Mouse (Mus musculus): ENCODE results near the gene Zfp618. TPM values are rescaled to one million over a fixed set of nuclear protein-coding genes. Genes with fewer than 3 reads are reported as not detected.

Gene Zfp618
- polyA plus RNA-seq, 1 experiment from 2014 or later = 27.3 TPM

DNA sequence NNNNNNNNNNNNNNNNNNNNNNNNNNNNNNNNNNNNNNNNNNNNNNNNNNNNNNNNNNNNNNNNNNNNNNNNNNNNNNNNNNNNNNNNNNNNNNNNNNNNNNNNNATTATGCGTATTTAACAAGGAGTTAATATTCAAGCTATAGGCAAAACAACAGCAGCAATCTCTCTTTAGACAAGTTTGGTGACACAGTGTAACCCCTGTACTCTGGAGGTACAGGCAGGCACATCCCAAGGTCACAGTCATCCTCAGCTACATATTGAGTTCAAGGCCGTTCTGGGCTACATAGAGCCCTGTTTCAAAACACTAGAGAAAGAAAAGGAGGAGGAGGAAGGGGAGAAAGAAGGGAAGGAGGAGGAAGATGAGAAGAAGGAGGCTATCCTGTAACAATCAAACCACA, 16.2 kb downstream of the Zfp618 start:
- H3K36me3 ChIP-seq (replicated peaks; ENCODE audit: control insufficient read depth, insufficient read depth, low read depth, low read length) = no peaks in the 10 kb centered on the region
- WGBS = 87% methylated on average over 2 of the region's 2 CpGs
- H3K27ac ChIP-seq (replicated peaks; ENCODE audit: low read depth, low read length) = no peak overlapping the region
- H3K9me3 ChIP-seq (replicated peaks; ENCODE audit: control insufficient read depth, low read length) = no peaks in the 10 kb centered on the region
- no peak for ATAC-seq (replicated peaks; ENCODE audit: insufficient number of reproducible peaks, low FRiP score, low TSS enrichment, low read depth)
- no peaks in the 10 kb centered on the region for H3K27me3 ChIP-seq (ENCODE audit: control insufficient read depth, insufficient read depth, low read length)
- no peaks in the 10 kb centered on the region for H3K4me1 ChIP-seq (ENCODE audit: control insufficient read depth, insufficient read depth, low read length)
- H3K4me3 ChIP-seq (ENCODE audit: low read depth, low read length) = no peak overlapping the region
- H3K9ac ChIP-seq (replicated peaks; ENCODE audit: low read length) = no peak overlapping the region
- no peak overlapping the region for H3K4me2 ChIP-seq (ENCODE audit: low read depth, low read length)
- no peak for DNase-seq (ENCODE audit: low spot score)

DNA sequence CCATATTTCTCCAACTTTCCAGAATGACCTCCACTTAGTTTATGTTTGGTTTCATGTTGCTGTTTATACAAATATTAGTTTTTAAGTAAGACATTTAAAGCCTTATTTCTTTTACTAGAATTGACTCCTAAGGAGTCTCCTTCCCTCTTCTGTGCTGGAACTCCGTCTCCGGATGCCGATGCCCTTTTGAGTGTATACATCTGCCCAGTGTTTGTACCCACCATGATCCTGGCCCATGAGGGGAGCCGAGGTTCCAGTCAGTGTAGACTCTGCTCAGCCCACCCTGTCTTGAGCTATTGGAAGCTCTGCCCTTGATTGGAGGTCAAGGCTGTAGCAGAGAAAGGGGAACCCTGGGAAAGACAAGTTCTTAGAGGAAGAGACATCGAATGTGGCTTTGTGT, 18.2 kb downstream of the Zfp618 start:
- ATAC-seq (replicated peaks; ENCODE audit: insufficient number of reproducible peaks, low FRiP score, low TSS enrichment, low read depth) (no peak), DNase-seq (ENCODE audit: low spot score) (no peak)
- no peak overlapping the region for H3K9ac ChIP-seq (replicated peaks; ENCODE audit: low read length)
- H3K9me3 ChIP-seq (replicated peaks; ENCODE audit: control insufficient read depth, low read length) = no peaks in the 10 kb centered on the region
- no peaks in the 10 kb centered on the region for H3K36me3 ChIP-seq (replicated peaks; ENCODE audit: control insufficient read depth, insufficient read depth, low read depth, low read length)
- no peak overlapping the region for H3K4me2 ChIP-seq (ENCODE audit: low read depth, low read length)
- WGBS = 95% methylated on average over 5 of the region's 5 CpGs
- H3K4me3 ChIP-seq (ENCODE audit: low read depth, low read length) = no peak overlapping the region
- no peak overlapping the region for H3K27ac ChIP-seq (replicated peaks; ENCODE audit: low read depth, low read length)
- no peaks in the 10 kb centered on the region for H3K27me3 ChIP-seq (ENCODE audit: control insufficient read depth, insufficient read depth, low read length)
- no peaks in the 10 kb centered on the region for H3K4me1 ChIP-seq (ENCODE audit: control insufficient read depth, insufficient read depth, low read length)

DNA sequence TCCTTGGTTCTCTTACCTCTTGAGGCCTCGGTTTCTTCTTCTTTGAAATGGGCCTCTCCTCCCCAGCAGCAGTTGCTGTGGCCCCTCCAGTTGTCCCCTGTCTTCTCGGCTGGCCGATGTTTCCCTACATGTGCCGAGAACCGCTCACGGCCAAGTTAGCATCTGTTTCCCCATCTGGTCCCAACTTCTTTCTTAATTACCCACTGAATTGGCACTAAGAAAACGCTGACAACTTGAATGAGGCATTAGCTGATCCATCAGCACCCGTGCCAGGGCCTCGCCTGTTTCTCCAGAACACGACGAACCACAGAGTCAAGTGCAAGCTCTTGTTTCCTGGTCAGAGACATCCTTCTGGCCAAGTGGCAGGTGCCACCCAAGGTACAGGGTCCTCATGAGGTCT, 26.0 kb downstream of the Zfp618 start:
- Histone ChIP-seq H3K36me3 (replicated peaks; ENCODE audit: control insufficient read depth, insufficient read depth, low read depth, low read length) (no peaks in the 10 kb centered on the region; the same call in 1 of the 2 replicates), H3K9ac (replicated peaks; ENCODE audit: low read length) (no peak overlapping the region), H3K27ac (replicated peaks; ENCODE audit: low read depth, low read length) (no peak overlapping the region), H3K4me2 (ENCODE audit: low read depth, low read length) (no peak overlapping the region), H3K9me3 (replicated peaks; ENCODE audit: control insufficient read depth, low read length) (no peaks in the 10 kb centered on the region), H3K4me1 (ENCODE audit: control insufficient read depth, insufficient read depth, low read length) (no peaks in the 10 kb centered on the region), H3K27me3 (ENCODE audit: control insufficient read depth, insufficient read depth, low read length) (no peaks in the 10 kb centered on the region), H3K4me3 (ENCODE audit: low read depth, low read length) (no peak overlapping the region)
- ATAC-seq (replicated peaks; ENCODE audit: insufficient number of reproducible peaks, low FRiP score, low TSS enrichment, low read depth) (no peak), DNase-seq (ENCODE audit: low spot score) (no peak)
- 87% methylated on average over 11 of the region's 11 CpGs for WGBS

DNA sequence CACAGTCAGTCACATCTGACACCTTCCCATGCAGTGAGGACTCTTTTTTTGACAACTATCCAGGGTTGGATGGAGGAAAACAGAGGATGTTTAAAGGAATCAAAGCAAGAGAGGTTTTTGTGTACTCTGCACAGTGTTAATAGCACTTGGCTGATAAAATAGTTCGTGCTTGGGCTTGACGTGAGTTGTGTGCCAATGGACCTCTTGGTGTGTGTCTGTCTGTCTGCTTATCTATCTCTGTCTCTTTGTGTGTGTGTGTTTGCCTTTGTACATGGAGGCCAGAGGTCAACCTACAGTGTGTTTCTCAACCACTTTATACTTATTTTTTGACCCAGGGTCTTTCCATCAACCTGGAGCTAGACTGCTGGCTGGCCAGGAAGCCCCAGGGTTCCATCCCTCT, 27.8 kb downstream of the Zfp618 start:
- Histone ChIP-seq H3K9ac (replicated peaks; ENCODE audit: low read length) (no peak overlapping the region), H3K4me1 (ENCODE audit: control insufficient read depth, insufficient read depth, low read length) (no peaks in the 10 kb centered on the region), H3K36me3 (replicated peaks; ENCODE audit: control insufficient read depth, insufficient read depth, low read depth, low read length) (no peaks in the 10 kb centered on the region; the same call in 1 of the 2 replicates), H3K27ac (replicated peaks; ENCODE audit: low read depth, low read length) (no peak overlapping the region), H3K27me3 (ENCODE audit: control insufficient read depth, insufficient read depth, low read length) (no peaks in the 10 kb centered on the region), H3K4me2 (ENCODE audit: low read depth, low read length) (no peak overlapping the region), H3K9me3 (replicated peaks; ENCODE audit: control insufficient read depth, low read length) (no peaks in the 10 kb centered on the region), H3K4me3 (ENCODE audit: low read depth, low read length) (no peak overlapping the region)
- no peak for DNase-seq (ENCODE audit: low spot score)
- WGBS = 84% methylated on average over 2 of the region's 2 CpGs
- ATAC-seq (replicated peaks; ENCODE audit: insufficient number of reproducible peaks, low FRiP score, low TSS enrichment, low read depth) = no peak

DNA sequence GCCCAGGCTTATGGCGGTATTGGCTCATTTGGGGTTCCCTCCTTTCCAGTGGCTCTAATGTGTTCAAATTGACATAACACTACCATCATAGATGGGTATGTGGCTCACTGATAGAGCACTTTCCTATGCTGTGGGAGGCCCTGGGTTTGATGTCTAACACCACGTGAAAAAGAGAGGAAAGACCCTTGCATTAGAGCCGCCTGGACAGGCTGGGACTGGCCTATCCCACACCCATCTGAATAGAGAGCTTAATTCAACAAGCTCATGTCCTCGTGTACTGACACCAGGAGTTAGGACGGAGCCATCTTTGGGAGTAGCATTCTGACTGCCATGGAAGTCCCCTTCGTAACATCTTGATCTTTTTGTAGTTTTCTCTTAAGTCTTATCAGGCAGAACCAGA, 32.2 kb downstream of the Zfp618 start:
- H3K4me3 ChIP-seq (ENCODE audit: low read depth, low read length) = no peak overlapping the region
- H3K4me1 ChIP-seq (ENCODE audit: control insufficient read depth, insufficient read depth, low read length) = no peaks in the 10 kb centered on the region

DNA sequence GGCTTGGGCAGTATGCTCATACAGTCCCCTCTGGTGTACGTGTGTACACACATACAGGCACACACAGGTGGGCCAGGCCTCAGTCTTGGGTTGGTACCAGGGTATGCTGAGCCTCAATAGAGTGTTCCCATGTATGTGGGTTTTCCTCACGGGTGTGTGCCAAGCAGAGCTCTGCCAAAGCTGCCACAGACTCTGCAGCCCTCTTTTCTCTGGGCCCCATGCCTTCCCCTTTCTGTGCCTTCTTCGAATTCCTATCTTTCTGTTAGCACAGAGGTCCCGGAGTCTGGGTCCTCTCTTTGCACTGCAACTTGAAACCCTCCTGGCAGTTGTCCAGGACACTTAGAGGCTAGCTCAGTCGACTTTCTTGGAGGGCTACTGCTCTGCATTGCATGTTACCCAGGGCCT, 33.1 kb downstream of the Zfp618 start:
- DNase-seq (ENCODE audit: low spot score) (peak; percentile 60), ATAC-seq (replicated peaks; ENCODE audit: insufficient number of reproducible peaks, low FRiP score, low TSS enrichment, low read depth) (peak; percentile 24; the same call in 1 of the 2 replicates)
- H3K9ac ChIP-seq (replicated peaks; ENCODE audit: low read length) = no peak overlapping the region
- H3K4me3 ChIP-seq (ENCODE audit: low read depth, low read length) = no peak overlapping the region
- no peaks in the 10 kb centered on the region for H3K9me3 ChIP-seq (replicated peaks; ENCODE audit: control insufficient read depth, low read length)
- H3K27me3 ChIP-seq (ENCODE audit: control insufficient read depth, insufficient read depth, low read length) = no peaks in the 10 kb centered on the region
- WGBS = 55% methylated on average over 5 of the region's 5 CpGs
- H3K4me1 ChIP-seq (ENCODE audit: control insufficient read depth, insufficient read depth, low read length) = no peaks in the 10 kb centered on the region
- H3K27ac ChIP-seq (replicated peaks; ENCODE audit: low read depth, low read length) = no peak overlapping the region
- no peaks in the 10 kb centered on the region; the same call in 1 of the 2 replicates for H3K36me3 ChIP-seq (replicated peaks; ENCODE audit: control insufficient read depth, insufficient read depth, low read depth, low read length)
- no peak overlapping the region for H3K4me2 ChIP-seq (ENCODE audit: low read depth, low read length)

More for the DNA sequence above, 32.2 kb downstream of the Zfp618 start:
- ATAC-seq (replicated peaks; ENCODE audit: insufficient number of reproducible peaks, low FRiP score, low TSS enrichment, low read depth) = no peak
- no peaks in the 10 kb centered on the region for H3K27me3 ChIP-seq (ENCODE audit: control insufficient read depth, insufficient read depth, low read length)
- DNase-seq (ENCODE audit: low spot score) = no peak
- no peak overlapping the region for H3K4me2 ChIP-seq (ENCODE audit: low read depth, low read length)
- no peaks in the 10 kb centered on the region for H3K9me3 ChIP-seq (replicated peaks; ENCODE audit: control insufficient read depth, low read length)
- H3K36me3 ChIP-seq (replicated peaks; ENCODE audit: control insufficient read depth, insufficient read depth, low read depth, low read length) = no peaks in the 10 kb centered on the region; the same call in 1 of the 2 replicates
- H3K27ac ChIP-seq (replicated peaks; ENCODE audit: low read depth, low read length) = no peak overlapping the region
- WGBS = 88% methylated on average over 6 of the region's 6 CpGs
- H3K9ac ChIP-seq (replicated peaks; ENCODE audit: low read length) = no peak overlapping the region

DNA sequence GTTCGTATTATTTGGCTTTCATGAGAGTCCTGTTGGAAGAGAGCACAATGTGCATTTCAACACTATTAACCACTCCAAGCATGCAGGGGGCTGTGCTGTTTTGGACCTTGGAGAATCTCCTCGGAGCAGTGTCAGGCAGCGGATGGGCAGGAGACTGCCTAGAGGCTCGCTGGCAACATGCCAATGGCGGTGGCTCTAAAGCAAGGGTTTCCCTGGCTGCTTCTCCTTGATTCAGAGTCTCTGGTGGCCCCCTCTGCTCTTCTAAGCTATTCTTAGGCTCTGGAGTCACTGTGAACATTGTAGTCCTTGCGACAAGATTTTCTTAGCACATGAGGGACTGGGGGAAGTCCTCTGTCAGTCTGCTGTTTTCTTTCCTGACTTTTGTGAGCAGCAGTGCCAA, 33.5 kb downstream of the Zfp618 start:
- no peak overlapping the region for H3K4me2 ChIP-seq (ENCODE audit: low read depth, low read length)
- no peaks in the 10 kb centered on the region for H3K27me3 ChIP-seq (ENCODE audit: control insufficient read depth, insufficient read depth, low read length)
- no peak overlapping the region for H3K9ac ChIP-seq (replicated peaks; ENCODE audit: low read length)
- H3K4me3 ChIP-seq (ENCODE audit: low read depth, low read length) = no peak overlapping the region
- 76% methylated on average over 6 of the region's 6 CpGs for WGBS
- DNase-seq (ENCODE audit: low spot score) = no peak
- H3K4me1 ChIP-seq (ENCODE audit: control insufficient read depth, insufficient read depth, low read length) = no peaks in the 10 kb centered on the region
- no peaks in the 10 kb centered on the region for H3K9me3 ChIP-seq (replicated peaks; ENCODE audit: control insufficient read depth, low read length)
- H3K27ac ChIP-seq (replicated peaks; ENCODE audit: low read depth, low read length) = 0 out of 2 replicates have a peak overlapping the region, but pooled peaks have one; percentile 22
- ATAC-seq (replicated peaks; ENCODE audit: insufficient number of reproducible peaks, low FRiP score, low TSS enrichment, low read depth) = no peak
- no peaks in the 10 kb centered on the region; the same call in 1 of the 2 replicates for H3K36me3 ChIP-seq (replicated peaks; ENCODE audit: control insufficient read depth, insufficient read depth, low read depth, low read length)

DNA sequence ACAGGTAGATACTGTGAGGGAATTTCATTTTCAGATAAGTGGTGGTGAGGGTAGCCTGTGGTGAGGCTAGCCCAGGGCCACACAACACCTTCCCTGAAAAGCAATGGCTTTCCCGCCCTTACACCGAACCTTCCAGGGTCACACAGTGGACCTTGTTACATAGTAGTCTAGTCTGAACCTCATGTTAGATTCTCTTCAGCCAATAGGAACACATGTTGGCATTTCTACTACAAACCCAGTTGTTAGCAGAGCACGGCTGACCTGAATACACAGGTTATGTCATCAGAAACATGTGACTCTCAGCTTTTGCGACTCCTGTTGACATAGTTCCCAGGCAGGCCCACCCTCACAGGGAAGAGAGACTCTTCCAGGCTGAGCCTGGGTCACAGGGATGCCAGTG, 33.9 kb downstream of the Zfp618 start:
- no peak overlapping the region for H3K4me2 ChIP-seq (ENCODE audit: low read depth, low read length)
- ATAC-seq (replicated peaks; ENCODE audit: insufficient number of reproducible peaks, low FRiP score, low TSS enrichment, low read depth) (no peak), DNase-seq (ENCODE audit: low spot score) (no peak)
- H3K36me3 ChIP-seq (replicated peaks; ENCODE audit: control insufficient read depth, insufficient read depth, low read depth, low read length) = no peaks in the 10 kb centered on the region; the same call in 1 of the 2 replicates
- 85% methylated on average over 4 of the region's 4 CpGs for WGBS
- H3K9me3 ChIP-seq (replicated peaks; ENCODE audit: control insufficient read depth, low read length) = no peaks in the 10 kb centered on the region
- no peak overlapping the region for H3K4me3 ChIP-seq (ENCODE audit: low read depth, low read length)
- no peak overlapping the region for H3K27ac ChIP-seq (replicated peaks; ENCODE audit: low read depth, low read length)
- no peaks in the 10 kb centered on the region for H3K27me3 ChIP-seq (ENCODE audit: control insufficient read depth, insufficient read depth, low read length)
- H3K9ac ChIP-seq (replicated peaks; ENCODE audit: low read length) = no peak overlapping the region
- H3K4me1 ChIP-seq (ENCODE audit: control insufficient read depth, insufficient read depth, low read length) = no peaks in the 10 kb centered on the region
